Mouse (Mus musculus) retina, postnatal 7 days (tissue): Measurements from ENCODE around the gene S100pbp.

Experiments used
- DNase-seq: peaks from one replicate; pipeline ENCODE4 v3.0.0-alpha.2; 2012; ENCODE audit warnings: low read depth, low spot score

S100pbp gene

DNA sequence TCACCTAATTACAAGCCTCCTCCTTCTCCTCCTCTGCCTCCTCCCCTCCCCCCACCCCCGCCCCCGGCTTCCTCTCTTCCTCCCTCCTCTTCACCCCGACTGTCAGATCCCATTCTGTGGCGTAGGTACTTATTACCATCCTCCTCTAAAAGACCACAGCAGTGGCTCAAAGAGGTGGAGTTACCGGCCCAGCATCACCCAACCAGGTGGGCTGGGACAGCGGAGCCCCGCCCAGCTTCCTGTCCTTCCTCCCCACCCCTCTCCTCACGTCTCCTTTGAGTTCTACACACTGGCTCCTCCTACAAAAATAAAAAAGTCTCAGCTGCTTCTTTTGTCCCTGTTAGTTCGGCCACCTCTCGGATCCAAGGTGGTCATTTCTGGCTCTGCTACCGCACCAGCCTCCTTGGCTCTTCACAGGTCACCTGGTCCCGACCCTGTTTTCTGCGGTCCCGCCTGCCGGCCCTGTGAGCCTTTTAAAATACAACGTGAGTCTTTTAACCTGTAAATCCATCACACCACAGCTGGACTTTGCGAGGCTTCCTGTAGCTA lies 58.7 kb downstream of the S100pbp start:
- DNase-seq, result no peak

DNA sequence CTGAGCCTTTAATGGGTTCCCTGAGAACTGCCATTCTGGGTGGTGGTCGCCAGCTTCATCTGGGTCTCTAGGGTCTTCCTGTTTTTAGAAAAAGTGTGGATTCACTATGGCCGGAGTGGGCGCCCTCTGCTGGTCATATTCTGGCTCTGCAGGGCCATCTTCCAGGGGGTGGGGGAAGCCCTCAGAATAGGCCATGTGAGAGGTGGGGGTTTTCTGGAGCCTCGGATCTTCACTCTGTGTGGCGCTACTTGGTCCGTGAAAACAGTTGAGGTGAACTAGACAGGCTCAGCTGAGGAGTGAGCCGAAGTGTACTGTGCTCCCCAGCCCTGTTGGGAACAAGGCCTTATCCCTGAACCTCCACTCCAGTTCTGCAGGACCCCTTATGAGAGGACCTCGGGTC lies 59.4 kb downstream of the S100pbp start:
- DNase-seq, result peak; percentile 47

DNA sequence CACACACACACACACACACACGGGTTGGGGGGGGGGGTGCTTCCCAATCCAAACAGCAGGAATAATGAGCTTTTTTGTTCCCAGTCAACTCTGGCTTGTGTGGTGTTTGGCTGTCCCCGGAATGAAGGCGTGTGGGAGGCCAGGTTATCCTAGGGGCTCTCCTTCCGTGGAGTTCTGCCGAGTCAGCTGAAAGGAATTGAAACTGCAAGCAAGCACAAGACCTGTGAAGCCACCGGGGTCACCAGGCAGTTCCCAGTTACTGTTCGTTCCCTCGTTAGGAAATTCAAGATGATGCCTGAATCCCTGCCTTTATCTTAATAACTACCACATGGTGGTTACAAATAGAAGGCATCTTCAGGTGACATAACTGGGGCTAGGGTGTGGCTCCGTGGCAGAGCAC lies 60.1 kb downstream of the S100pbp start:
- DNase-seq, result no peak

DNA sequence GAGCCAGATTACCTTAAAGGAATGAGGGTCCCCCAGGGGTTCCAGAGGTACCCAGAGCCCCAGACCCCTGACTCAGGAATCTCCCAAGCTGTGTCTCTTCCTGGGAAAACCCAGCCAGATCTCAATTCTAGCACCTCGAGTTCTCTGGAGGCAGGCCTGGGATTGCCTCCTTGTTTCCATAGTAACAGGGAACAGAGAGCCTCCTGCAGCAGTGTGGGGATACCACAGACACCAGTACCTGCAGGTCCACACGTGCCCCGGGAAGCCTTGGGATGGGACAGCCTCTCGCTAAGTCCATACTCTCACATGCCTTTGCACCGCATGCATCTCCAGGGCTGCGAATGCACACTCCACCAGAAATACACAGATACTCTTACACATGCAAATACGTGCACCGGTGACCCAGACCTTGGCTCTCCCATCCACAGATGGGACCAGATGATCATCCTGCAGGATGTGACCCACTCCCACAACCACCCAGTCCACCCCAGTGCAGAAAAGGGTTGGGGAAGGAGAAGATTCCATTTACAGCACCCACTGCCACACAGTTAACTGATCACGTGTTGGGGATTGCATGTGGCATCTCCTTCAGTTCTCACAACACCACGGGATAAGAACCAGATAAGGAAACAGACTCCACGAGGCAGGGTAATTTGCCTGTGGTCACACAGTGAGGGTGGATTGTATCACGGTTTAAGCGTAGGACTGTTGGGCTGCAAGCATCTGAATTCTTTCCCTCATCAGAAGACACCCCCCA lies 60.8 kb downstream of the S100pbp start:
- DNase-seq, result no peak

DNA sequence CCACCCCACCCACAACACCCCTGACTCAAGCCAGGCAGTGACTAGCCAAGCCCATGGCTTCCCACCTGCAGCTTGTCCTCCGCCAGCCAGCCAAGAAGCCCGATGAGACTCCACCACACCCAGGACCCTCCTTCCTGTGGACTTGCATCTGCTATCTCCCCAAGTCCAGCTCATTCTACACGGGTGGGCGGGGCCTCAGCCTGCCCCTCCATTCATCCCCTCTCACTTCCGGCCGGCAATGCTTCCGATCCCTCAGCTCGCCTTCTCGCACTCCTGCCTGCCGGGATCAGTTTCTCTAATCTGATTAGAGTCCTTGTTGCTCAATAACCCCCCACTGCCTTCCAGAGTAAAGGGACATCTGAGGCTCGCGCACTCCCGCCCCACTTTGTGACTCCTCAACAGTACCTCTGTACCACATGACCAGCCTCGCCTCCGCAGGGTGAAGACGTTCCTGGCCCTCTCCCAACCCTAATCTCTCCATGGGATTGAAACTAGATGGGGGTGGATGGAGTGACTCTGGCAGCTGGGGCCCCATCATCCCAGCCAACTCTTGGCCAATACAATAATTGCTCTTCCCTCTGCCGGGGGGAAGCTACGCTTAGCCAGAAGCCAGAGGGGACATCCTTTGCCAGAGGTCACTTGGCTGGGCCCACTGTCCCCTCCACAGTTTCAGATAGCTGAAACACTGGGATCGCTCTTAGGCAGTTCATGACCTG lies 63.6 kb downstream of the S100pbp start:
- DNase-seq, result no peak

DNA sequence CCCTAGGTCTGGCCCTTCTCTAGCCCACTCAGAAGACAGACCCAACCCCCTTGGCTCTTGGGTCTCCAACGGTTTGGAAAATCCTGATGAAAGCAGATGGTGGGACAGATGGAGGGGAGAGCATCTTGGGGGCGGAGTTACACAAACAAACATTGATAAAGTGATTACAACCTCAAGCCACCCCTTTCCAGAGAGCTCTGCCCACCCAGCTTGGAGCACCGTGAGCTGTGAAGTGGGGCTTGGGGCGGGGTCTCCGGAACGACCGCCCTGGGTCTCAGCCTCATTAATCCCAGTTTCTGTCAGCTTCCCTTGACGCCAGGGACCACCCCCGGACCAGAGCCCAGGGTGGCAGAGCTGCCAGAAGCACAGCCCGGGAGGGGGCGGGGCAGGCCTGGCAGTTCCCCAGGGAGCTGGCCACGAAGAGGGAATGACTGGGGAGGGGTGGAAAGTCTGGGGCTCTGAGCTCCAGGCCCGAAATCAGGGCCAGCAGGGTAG lies 64.8 kb downstream of the S100pbp start:
- DNase-seq, result peak; percentile 25

DNA sequence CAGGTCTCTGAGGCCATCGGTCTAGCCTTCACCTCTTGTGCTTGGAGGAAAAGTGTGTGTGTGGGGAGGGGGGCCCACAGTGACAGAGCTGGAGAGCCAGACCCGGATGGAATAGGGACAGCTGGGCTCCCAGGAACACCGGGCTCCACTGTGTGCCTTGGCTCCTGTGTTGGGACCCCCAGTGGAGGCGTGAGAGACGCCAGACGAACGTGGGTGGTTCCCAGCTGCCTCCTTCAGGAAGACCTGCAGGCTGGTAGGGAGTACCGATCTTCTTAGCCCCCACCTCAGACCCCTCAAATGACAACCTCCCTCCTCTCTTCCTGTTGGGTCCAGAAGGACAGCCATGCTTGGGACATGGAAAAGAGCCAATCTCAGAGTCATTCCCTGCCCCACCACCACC lies 66.8 kb downstream of the S100pbp start:
- DNase-seq, result no peak

DNA sequence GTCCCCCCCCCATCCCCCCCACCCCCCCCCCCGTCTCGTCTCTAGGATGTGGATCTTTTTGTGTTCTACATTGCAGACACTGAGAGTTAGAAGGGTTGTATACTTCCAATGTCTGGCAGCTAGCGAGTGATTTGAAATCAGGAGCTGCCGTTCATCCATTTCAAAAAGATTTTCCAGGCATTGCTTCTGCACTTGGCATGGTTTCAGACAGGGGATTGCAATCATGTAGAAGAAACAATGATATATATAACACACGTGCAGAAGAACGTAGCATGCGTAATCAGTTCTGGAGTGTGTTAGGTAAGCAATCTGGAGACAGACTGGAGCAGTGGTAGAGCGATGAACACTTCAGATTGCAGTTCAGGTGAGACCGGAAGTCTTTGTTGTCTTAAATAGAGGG lies 67.4 kb downstream of the S100pbp start:
- no peak for DNase-seq

DNA sequence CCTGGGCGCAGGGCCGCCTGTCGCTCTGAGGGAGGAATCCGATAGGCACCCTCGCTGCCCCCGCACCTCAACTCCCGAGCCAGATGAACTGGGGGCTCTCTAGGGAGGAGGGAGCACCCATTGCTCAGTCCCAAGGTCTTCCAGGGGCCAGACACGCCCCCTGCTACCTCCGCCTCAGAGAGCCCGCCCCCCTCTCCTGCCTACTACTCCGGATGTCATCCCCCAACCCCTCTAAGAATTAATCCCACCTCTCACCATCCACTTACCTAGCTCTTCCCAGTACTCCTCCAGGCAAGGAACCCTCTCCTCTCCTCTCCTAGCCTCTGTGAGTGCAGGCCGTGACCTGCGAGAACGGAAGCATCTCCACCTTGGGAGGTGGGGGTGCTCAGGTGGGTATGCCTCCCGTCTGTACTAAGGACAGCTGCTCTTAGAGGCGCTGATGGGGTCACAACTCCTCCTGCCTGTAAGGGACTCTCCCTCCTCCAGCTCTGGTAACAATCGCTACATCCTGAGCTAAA lies 67.9 kb downstream of the S100pbp start, which contains the start of gene Hpca:
Gene Hpca, minus strand, starts transcription at position 468 of the 518 bp plus-strand sequence.
- DNase-seq, result no peak

DNA sequence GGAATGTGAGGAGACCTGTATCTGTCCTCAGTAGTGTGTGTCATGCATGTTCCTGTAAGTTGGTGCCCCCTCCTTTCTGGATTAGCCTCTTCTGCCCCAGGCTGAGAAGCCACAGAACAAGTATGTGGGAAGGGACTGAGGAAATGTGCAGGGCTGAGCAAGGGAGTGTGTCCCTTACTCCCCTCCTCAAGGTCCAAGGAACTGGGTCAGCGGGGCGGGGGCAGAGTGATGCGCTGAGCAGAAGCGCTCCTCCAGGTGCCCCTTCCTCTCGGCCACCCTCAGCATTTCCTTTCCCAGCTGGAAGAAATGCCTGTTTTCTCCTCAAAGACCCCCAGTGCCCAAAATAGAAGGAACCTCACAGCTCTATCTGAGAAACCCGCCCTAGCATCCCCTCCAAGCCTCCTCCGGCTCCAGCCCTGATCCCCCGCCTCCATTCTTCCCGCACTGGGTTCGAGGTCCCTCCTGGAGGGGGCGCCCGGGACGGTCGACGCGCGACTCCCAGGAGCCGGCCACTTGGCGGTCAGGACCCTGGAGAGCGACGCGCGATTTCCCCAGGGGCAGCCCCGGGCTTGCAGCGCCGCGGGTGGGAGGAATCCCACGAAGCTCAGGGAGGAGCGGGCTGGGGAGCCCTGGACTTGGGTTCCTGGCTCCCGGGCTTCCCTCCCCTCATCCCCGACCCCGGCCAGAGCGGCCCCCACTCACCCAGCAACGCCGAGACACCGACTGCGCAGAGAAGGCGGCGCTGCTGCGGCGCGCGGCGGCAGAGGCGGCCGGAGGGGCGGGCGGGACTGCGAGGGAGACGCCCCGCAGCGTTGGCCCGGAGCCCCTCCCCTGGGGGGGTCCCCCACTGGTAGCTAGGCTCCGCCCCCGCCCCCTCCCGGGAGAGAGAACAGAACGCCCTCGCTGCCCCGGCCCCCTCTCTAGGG lies 68.7 kb downstream of the S100pbp start:
- no peak for DNase-seq

DNA sequence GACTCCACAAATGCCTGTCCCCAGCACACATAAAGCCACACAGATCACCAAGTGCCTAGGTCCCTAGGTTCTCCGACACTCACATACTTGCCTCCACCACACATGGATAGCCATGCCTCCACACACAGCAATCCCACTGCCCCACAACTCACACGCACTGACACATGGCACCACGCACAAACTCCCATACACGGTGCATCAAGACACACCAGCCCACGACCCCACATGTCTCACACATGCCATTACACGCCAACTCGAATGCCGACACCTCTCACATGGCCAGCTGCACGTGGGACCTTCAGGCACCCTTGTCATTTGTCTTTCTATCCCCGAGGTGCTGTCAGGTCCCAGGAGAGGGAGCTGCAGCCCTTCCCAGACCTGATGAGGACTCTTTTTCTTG lies 69.8 kb downstream of the S100pbp start:
- no peak for DNase-seq

DNA sequence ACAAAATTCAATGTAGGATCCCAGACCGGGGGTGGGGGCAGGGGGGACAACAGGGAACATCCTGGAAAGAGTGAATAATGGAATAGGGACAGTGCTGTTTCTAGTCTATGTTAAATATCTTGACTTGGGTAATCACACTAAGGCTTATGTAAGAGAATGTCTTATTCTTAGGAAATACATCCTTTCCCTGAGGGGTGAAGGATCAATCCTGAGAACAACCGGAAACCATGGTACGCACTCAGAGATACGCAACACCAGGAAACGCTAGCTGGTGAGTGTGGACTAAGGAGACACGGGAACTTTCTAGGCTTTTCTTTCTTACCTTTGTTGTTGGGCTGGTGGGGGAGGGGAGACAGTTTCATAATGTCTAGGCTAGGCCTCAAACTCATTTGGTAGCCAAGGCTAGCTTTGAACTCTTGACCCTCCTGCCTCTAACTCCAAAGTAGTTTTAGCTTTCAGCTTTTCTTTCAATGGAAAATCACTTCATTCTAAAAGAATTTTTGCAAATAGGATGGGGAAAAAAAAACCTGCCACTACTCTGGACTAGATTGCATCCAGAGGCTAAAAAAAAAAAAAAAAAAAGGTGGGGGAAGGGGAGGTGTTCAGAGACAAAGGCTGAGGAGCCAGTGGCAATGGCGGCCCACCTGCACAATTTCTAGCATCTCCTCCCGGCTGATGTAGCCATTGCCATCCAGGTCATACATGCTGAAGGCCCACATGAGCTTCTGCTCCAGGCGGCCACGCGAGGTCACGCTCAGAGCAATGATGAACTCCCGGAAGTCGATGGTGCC lies 71.6 kb downstream of the S100pbp start:
- no peak for DNase-seq

DNA sequence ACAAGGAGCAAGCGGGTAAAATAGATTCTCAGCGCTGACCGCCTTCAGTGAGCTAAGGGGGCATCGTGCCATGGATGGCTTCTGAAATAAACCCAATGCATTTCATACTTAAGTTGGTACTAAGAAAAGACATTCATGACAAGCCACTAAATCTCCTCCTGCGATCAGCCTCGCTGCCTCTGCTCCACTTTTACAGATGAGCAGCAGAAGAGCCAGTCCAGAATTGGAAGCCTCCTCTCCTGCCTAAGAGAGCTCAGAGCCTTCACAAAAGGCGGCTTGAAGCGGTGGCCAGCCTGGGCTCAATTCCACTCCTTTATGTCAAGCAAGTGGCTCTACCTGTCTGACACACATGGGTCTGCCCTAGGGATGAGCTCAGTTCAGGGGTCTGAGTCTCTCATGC lies 72.8 kb downstream of the S100pbp start:
- DNase-seq, result no peak

DNA sequence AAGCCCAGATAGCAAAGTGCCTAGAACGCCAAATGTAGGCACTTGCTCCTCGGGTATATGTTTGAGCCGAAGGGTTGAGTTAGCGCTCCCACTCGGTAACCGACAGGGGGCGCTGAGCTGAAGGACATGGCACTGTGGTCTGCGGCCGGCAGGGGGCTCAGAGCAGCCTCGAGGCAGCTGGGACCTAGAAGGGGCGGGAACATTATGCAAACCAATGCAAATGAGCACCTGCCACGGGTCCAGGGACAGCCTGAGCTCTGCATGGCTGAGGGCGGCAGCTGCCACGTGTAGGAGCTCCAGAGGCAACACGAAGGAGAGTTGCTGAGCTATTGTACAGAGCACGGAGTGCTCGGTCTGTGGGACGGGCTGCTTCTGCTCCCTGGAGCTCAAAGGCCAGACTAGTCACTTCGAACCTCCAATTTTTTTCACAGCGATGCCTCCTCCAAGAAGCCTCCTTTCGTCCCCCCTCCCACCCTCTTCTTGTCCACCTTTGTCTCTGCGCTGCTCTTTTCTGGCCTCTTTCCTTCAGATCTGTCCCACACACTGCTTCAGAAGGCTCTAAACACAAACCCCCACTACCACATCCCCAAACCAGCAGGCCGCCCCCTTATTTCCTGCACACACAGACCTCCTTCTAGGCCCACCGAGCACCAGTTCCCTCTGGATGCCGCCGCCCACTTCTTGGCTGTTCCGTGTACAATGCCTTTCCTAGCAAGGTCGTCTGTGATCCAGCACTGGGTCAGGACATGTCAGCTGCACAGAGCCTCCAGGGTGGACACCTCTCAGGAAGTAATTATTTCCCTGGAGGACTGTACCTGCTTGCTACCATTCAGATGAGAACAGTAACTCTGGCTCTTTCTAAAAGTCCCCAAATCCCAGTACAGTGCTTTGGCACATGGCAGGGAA lies 76.2 kb downstream of the S100pbp start:
- DNase-seq, result peak; percentile 83

DNA sequence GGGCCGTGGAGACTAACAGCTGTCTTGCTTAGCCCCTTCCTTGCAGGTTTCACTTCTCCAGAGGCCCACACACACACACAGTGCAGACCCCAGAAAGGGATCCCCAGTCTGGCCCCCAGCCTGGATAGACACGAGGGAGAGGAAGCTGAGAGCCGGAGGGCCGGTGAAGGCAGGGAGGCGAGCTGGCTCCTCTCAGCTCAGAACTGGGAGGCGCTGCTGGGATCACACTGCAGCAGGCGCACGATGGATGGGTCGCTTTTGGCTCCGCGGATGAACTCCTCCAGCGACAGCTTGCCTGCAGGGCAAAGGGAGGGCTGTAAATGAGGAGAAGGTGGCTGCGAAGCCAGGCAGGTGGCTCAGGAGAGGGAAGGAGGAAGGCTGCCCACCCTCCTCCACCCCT lies 77.3 kb downstream of the S100pbp start:
- no peak for DNase-seq

DNA sequence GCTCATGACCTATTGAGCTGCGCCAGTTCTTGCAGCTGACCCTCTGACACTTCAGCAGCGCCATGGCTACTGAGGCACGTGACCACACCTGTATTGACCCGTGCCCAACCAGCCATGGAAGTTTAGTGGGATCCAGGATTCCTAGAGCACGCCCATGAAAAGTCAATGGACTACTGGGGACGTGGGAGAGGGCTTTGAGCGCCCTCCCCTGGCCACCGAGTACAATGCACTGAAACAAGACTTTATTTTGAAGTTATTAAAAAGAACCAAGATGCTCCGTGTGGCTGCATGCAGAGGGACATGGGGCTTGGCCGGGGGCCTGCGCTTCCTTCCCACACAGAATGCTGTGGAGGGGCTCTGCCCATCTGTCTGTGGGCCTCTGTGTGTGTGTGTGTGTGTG lies 78.2 kb downstream of the S100pbp start:
- DNase-seq, result no peak

DNA sequence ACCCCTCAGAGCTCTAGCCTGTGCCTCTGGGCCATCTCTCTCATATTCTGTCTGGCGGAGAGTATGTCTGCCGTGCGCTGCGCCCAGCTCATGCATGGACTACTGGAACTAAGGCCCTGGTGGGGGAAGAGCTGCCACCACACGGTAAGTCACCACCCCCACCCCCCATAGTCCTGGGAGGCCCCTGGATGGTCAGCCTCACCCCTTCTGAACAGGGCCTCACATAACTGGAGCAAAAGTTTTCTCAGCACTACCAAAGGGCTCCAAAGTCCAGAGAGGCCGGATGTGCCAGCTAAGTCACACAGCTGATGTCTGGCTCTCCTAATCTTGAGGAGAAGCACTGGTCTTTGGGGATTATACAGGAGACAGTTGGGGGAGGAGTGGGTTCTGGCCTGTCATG lies 78.7 kb downstream of the S100pbp start:
- DNase-seq, result no peak

DNA sequence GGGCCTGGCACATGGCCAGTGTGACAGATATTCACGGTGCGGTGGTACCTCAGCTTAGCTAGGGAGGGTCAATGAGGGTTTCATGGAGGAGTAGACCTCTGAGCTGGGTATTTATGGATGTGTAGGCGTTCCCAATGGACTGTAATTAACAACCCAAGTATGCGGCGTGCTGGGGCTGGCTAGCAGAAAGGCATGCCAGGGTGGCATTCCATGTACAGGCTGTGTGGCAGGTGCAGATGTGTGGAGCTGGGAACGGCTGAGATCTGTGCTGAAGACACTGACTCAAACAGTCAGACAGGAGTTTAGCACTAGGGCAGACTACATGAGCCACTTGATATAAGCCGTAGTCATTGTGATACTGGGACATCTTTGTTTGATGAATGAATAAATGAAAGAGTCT lies 80.9 kb downstream of the S100pbp start:
- DNase-seq, result no peak

DNA sequence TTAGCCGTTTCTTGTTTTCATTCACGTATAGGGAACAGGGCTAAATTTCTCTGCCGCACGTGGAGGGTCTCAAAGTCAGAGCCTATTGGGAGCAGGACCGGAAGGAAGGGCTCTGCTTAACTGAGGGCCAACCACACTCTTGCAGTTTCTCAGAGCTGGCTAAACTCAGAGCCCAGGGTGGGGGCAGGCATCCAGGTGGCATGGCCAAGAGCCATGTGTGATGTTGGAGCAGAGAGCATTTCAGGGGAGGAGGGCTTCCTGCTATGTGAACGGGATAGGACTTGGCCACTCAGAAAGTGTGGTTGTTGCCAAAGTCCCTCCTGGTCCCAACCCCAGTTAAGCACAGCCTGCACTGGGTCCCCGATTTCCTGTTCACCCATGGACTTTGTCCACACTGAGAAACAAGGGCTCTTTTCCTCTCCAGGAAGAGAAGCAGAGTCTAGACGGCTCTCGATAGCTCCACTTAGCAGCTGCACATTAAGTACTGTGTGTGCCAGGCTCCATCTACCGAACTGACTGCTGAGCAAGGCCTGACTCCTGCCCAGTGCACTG lies 82.1 kb downstream of the S100pbp start:
- no peak for DNase-seq
